Mouse (Mus musculus) forebrain, embryonic 11.5 days (tissue): Measurements from ENCODE around the gene Ucp2. TPM values are rescaled to one million over a fixed set of nuclear protein-coding genes. Genes with fewer than 3 reads are reported as not detected.
A peak's percentile ranks its signal among the peaks of the same experiment; 100 is the strongest.

Source experiments
- ATAC-seq: fragments of 200-750 bp; cut with Nextera tagmentation; replicated peaks from 2 replicates; pipeline ENCODE4 v1.8.0; 2017; ENCODE audit warnings: moderate TSS enrichment; ENCODE audit not compliant: low FRiP score
- DNase-seq: peaks from one replicate; pipeline ENCODE4 v3.0.0-alpha.2; 2017; ENCODE audit warnings: low spot score
- H3K27ac ChIP-seq: fragments of 300-500 bp; sonication (generic); 2 replicates; pipeline ENCODE4 v1.5.1; 2014; ENCODE audit warnings: low read depth, low read length
- H3K27me3 ChIP-seq: fragments of 300-500 bp; sonication (generic); 2 replicates; pipeline ENCODE4 v1.6.1; 2014; ENCODE audit warnings: mild to moderate bottlenecking, low read length, mixed read lengths; ENCODE audit not compliant: control insufficient read depth, insufficient read depth
- H3K36me3 ChIP-seq: fragments of 300-500 bp; sonication (generic); 2 replicates; pipeline ENCODE4 v1.6.1; 2014; ENCODE audit warnings: mild to moderate bottlenecking, low read length, moderate library complexity, mixed read lengths; ENCODE audit not compliant: control insufficient read depth, insufficient read depth
- H3K4me1 ChIP-seq: fragments of 300-500 bp; sonication (generic); replicated peaks from 2 replicates; pipeline ENCODE4 v1.6.1; 2014; ENCODE audit warnings: low read length, mixed read lengths; ENCODE audit not compliant: control insufficient read depth, insufficient read depth
- H3K4me2 ChIP-seq: fragments of 300-500 bp; sonication (generic); 2 replicates; pipeline ENCODE4 v1.6.1; 2014; ENCODE audit warnings: low read depth, mild to moderate bottlenecking, low read length, moderate library complexity, mixed read lengths; ENCODE audit not compliant: severe bottlenecking
- H3K4me3 ChIP-seq: fragments of 300-500 bp; sonication (generic); 2 replicates; pipeline ENCODE4 v1.5.1; 2014; ENCODE audit warnings: low read depth, low read length
- H3K9ac ChIP-seq: fragments of 300-500 bp; sonication (generic); 2 replicates; pipeline ENCODE4 v1.6.1; 2014; ENCODE audit warnings: low read length
- H3K9me3 ChIP-seq: fragments of 300-500 bp; sonication (generic); 2 replicates; pipeline ENCODE4 v1.6.1; 2016; ENCODE audit warnings: low read length, mixed read lengths; ENCODE audit not compliant: control insufficient read depth
- WGBS: fragments of 180-500 bp; shearing (Covaris S2); extraction: QIAGEN DNeasy Blood & Tissue Kit; methylation state at CpG from one replicate; pipeline ENCODE4 v1.1.7; 2014; 5-methylcytosine and 5-hydroxymethylcytosine counted together
- polyA plus RNA-seq: library from polyadenylated mRNA; unstranded; fragments of >200 nt; fragmentation: Nextera tagmentation; extraction: Ambion mirVana; gene quantifications from 2 replicates; pipeline ENCODE4 v1.2.1, GENCODE M21; 2014

Gene Ucp2
- polyA plus RNA-seq, 1 experiment from 2014 or later = 90.4 TPM

DNA sequence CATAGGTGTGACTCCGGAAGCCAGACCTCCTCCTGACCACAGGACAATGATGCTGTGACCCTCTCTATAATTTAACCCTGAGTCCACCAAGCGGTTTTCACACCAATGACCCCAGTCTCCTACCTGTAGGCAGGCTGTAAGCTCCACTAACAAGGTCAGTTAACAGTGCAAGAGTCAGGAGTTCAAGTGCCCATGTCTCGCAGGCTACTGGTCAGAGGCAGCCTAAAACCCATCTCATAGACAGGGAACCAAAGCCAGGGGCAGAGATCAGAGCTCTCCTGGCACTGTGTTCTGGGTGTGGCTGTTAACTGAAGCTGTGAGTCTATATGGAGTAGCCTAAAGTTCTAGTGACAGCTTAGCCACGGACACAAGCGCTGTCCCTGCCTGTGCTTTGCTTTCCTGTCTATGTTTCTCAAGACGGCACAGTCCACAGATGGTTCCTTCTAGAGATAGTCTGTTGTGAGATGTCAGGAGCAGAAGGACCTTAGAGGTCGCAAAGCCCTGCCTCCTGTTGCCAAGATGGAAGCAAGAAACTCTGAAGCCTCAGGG, 9.3 kb downstream of the Ucp2 start:
- Histone ChIP-seq H3K9me3 (no peaks in the 10 kb centered on the region), H3K27ac (no peak overlapping the region), H3K36me3 (no peaks in the 10 kb centered on the region; the same call in 1 of the 2 replicates), H3K4me3 (no peak overlapping the region), H3K4me2 (no peak overlapping the region), H3K4me1 (no peaks in the 10 kb centered on the region), H3K27me3 (no peaks in the 10 kb centered on the region), H3K9ac (no peak overlapping the region)
- ATAC-seq (no peak), DNase-seq (no peak)
- 84% methylated on average over 7 of the region's 7 CpGs for WGBS

DNA sequence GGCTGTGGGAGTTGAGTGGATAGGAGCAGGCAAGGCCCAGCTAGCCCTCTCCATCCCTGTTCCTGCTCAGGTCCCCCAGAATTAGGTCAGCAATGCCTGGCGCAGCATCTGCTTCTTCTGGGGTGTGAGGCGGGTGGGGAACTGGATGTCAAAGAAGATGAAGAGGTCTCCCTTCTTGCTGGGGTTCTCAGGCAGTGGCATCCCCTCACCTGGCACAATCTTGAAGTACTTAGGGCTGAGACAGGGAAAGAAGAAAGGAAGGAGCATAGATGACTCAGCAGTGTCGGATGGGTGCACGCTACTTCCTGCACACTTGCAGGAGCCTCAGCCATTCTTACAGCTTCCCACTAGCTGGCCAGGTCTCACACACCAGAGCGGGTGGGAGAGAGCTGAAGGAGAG, 9.9 kb downstream of the Ucp2 start:
- Histone ChIP-seq H3K4me2 (no peak overlapping the region), H3K27me3 (no peaks in the 10 kb centered on the region), H3K9me3 (no peaks in the 10 kb centered on the region), H3K27ac (no peak overlapping the region), H3K4me1 (no peaks in the 10 kb centered on the region), H3K9ac (no peak overlapping the region), H3K4me3 (no peak overlapping the region), H3K36me3 (no peaks in the 10 kb centered on the region; the same call in 1 of the 2 replicates)
- DNase-seq = no peak
- no peak for ATAC-seq
- WGBS = 94% methylated on average over 5 of the region's 5 CpGs

DNA sequence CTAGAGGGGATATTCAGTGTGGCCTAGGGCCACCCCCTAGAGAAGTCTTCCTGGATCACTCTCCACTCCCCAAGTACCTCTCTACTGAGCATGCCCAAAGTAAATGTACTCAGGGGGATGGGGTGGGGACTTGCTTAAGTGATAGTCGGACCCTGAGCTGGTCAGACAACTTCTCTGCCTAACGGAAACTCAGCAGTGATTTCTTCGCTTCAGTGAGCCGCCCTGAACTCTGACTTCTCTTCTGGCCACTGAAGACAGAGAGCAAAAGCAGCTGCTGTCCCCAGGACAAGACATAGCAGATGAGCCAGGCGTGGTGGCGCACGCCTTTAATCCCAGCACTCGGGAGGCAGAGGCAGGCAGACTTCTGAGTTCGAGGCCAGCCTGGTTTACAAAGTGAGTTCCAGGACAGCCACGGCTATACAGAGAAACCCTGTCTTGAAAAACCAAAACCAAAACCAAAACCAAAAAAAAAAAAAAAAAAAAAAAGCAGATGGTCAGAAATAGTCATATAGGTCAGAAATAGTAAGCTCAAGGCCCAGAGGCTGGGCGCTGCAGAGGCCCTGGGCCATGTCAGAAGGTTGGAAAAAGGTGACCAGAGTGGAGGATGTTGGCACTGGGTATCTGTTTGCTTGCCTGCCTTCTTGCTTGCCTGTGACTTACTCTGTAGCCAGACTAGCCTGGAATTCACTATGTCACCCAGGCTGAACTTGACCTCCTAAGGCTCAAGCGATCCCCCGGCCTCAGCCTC, 11.8 kb downstream of the Ucp2 start:
- no peaks in the 10 kb centered on the region for H3K36me3 ChIP-seq
- 85% methylated on average over 13 of the region's 13 CpGs for WGBS
- H3K9me3 ChIP-seq = no peaks in the 10 kb centered on the region
- no peak overlapping the region for H3K9ac ChIP-seq
- DNase-seq = no peak
- no peak overlapping the region for H3K4me3 ChIP-seq
- no peaks in the 10 kb centered on the region for H3K27me3 ChIP-seq
- H3K27ac ChIP-seq = no peak overlapping the region
- ATAC-seq = no peak
- H3K4me1 ChIP-seq = no peaks in the 10 kb centered on the region
- H3K4me2 ChIP-seq = no peak overlapping the region

DNA sequence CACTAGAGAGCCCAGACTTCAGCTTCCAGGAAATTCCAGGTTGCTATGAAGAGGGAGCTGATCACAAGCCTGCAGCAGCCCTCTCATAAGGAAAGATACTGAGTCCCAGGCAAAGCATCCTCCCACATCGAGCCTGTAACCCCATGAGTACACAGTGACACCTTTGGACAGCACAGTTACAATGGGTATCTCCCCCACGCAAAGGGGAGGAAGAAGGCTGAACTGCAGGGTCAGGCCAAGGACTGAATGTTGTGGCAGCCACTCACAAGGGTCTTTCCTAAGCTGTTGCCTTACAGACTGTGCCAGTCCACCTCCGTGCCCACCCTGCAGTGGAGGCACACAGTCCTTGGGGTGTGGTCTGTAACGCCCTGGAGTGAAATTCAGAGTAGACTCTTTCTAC, 13.4 kb downstream of the Ucp2 start:
- Histone ChIP-seq H3K36me3 (no peaks in the 10 kb centered on the region), H3K9ac (no peak overlapping the region), H3K4me3 (no peak overlapping the region), H3K27ac (no peak overlapping the region), H3K4me1 (no peaks in the 10 kb centered on the region), H3K4me2 (no peak overlapping the region), H3K9me3 (no peaks in the 10 kb centered on the region), H3K27me3 (0 out of 2 replicates have a peak, but pooled peaks cover 2% of the 10 kb centered on the region)
- WGBS = 79% methylated on average over 4 of the region's 4 CpGs
- DNase-seq (no peak), ATAC-seq (no peak)

DNA sequence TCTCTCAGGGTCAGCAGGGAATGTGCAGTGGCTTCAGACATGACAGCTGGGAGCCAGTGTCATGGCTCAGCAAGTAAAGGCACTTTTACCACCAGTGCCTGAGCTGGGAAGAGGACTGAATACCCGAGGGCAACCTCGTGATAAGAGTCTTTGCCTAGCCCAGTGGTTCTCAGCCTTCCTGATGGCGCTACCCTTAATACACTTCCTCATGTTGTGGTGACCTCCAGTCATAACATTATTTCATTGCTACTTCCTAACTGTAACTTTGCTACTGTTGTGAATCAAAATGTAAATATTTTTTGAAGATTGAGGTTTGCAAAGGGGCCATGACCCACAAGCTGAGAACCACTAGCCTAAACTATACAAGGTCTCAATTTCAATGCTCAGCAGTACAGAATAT, 15.5 kb downstream of the Ucp2 start:
- WGBS = 77% methylated on average over 3 of the region's 3 CpGs
- no peak for ATAC-seq

DNA sequence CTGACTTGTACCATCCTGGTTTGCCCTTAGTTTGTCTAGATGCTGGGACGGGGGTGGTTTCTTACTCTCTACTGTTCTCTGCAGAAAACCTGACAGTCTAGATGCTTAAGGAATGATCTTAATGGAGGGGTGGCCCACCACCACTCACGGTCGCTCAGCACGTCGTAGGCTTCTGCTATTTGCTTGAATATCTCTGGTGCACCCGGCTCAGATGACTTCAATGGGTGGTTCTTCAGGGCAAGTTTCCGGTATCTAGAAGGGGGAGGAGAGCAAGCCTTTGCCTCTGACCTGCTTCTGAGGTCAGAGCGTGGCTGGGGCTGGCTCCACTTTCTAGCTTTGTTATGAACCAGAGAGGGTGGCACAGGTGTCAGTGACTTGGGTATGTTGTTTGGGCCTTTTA, 18.5 kb downstream of the Ucp2 start:
- no peaks in the 10 kb centered on the region for H3K4me1 ChIP-seq
- 0 out of 2 replicates have a peak, but pooled peaks cover 2% of the 10 kb centered on the region for H3K27me3 ChIP-seq
- DNase-seq (no peak), ATAC-seq (no peak)
- no peak overlapping the region for H3K9ac ChIP-seq
- no peak overlapping the region for H3K27ac ChIP-seq
- WGBS = 90% methylated on average over 8 of the region's 8 CpGs
- H3K9me3 ChIP-seq = no peaks in the 10 kb centered on the region
- H3K4me2 ChIP-seq = no peak overlapping the region
- no peaks in the 10 kb centered on the region for H3K36me3 ChIP-seq
- H3K4me3 ChIP-seq = no peak overlapping the region

More for the DNA sequence above, 15.5 kb downstream of the Ucp2 start:
- Histone ChIP-seq H3K4me3 (no peak overlapping the region), H3K36me3 (no peaks in the 10 kb centered on the region), H3K9ac (no peak overlapping the region), H3K9me3 (no peaks in the 10 kb centered on the region), H3K4me1 (no peaks in the 10 kb centered on the region), H3K27me3 (0 out of 2 replicates have a peak, but pooled peaks cover 2% of the 10 kb centered on the region), H3K4me2 (no peak overlapping the region), H3K27ac (no peak overlapping the region)
- no peak for DNase-seq

DNA sequence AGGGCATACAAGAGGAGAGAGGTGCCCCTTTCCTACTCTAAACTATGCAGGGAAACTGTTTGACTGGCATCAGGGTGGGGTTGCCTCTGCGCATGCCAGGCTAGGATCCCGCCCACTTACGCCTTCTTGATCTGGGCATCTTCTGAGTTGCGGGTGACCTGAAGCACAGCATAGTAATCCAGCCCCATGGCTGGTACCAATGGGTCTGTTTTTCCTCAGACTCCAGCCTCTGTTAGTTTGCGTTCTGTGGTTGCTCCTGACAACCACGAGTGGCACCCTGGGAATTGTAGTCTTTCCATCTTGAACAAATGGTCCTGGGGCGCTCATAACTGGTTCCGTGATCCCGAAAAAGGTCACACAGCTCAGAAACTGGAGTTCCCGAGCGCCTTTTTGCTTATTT, 21.4 kb downstream of the Ucp2 start, which contains the start of gene Dnajb13:
TSS of gene Dnajb13 (minus strand) at position 388 of the 400 bp plus-strand sequence.
- no peak for DNase-seq
- H3K9ac ChIP-seq = no peak within 1 kb of the TSS
- H3K27me3 ChIP-seq = 0 out of 2 replicates have a peak, but pooled peaks cover 2% of the 10 kb centered on the region
- no peaks in the 10 kb centered on the region for H3K9me3 ChIP-seq
- ATAC-seq = no peak
- H3K4me1 ChIP-seq = no peaks in the 10 kb centered on the region
- H3K27ac ChIP-seq = no peak within 1 kb of the TSS
- WGBS = 51% methylated on average over 11 of the region's 11 CpGs
- H3K4me3 ChIP-seq = no peak within 1 kb of the TSS
- 0 out of 2 replicates have a peak within 1 kb of the TSS, but pooled peaks have one; percentile 8 for H3K4me2 ChIP-seq
- H3K36me3 ChIP-seq = no peaks in the 10 kb centered on the region

DNA sequence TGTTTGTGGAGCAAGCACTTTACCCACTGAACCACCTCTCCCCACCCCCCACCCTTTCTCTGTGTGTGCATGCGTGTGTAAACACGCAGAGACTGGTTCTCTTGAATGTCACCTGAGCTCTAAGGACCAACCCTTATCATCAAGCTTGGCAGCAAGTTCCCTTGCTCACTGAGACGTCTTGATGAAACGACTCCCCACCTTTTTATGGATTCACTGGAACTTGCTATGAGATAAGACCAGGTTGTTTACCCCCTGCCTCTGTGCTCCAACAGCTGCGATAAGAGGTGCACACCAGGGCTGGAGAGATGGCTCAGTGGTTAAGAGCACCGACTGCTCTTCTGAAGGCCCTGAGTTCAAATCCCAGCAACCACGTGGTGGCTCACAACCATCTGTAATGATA, 27.1 kb downstream of the Ucp2 start:
- H3K4me1 ChIP-seq = no peaks in the 10 kb centered on the region
- H3K4me2 ChIP-seq = no peak overlapping the region
- WGBS = 64% methylated on average over 7 of the region's 7 CpGs
- no peaks in the 10 kb centered on the region for H3K36me3 ChIP-seq
- ATAC-seq (no peak), DNase-seq (no peak)
- H3K4me3 ChIP-seq = no peak overlapping the region
- no peaks in the 10 kb centered on the region for H3K9me3 ChIP-seq
- no peak overlapping the region for H3K27ac ChIP-seq
- no peak overlapping the region for H3K9ac ChIP-seq
- no peaks in the 10 kb centered on the region for H3K27me3 ChIP-seq
